Mouse (Mus musculus) megakaryocyte, adult 5-6 weeks (primary cell): ENCODE measurements at regions not wholly inside any gene's neighbourhood (a gene's known extent, or its start where the extent isn't known, plus 50 kb on each side); places are given as distances from the start of the nearest gene placed in this dataset.

Source experiments
- ATAC-seq: 2 replicates; pipeline ENCODE4 v1.8.0; 2016; ENCODE audit warnings: mild to moderate bottlenecking, inconsistent platforms; ENCODE audit not compliant: poor library complexity, severe bottlenecking

GRCm38 (mm10) chr11:84585626-84586025 is 60.3 kb upstream of the Lhx1 start:
- ATAC-seq, result no peak

- no peak for ATAC-seq
Measured at GRCm38 (mm10) chr11:84578805-84579541, 53.6 kb upstream of the Lhx1 start.
